ENCODE assay signal across 25 mouse cellular contexts in genomic region chr2:134465132-134465531, GRCm38 (mm10).
DNase-seq lines count a peak whose midpoint lies in the region; ATAC-seq and TF ChIP-seq lines count a peak whose summit lies in the region.
"Had no signal": no experiment of that assay in that cellular context is flagged by ENCODE, and none has a peak within 500 bp of the region (broad histone marks: within the 10 kb centered on the region; RNA-seq: fewer than 3 reads in every experiment).

No protein-coding gene starts in this region.

- no peak for TF ChIP-seq POLR2A in MEL (IDR thresholded peaks at IDR 0.05; ENCODE audit: control insufficient read depth in 1 of 2, insufficient read depth in 1 of 2, low read depth in 1 of 2, low read length in 2 of 2, poor library complexity in 1 of 2)

- TF ChIP-seq RAD21 in MEL (IDR thresholded peaks at IDR 0.05; ENCODE audit: low read depth, low read length): no peak

- no peak overlapping the region for H3K4me3 ChIP-seq in MEL (ENCODE audit: control insufficient read depth in 1 of 2, insufficient read depth in 1 of 2, low read depth in 2 of 2, low read length in 2 of 2)
- no peak overlapping the region for H3K4me3 ChIP-seq in liver, postnatal 0 days (ENCODE audit: low read depth, low read length)
- no peak overlapping the region for H3K4me3 ChIP-seq in stomach, postnatal 0 days (ENCODE audit: low read depth, low read length)
- no peak overlapping the region for H3K4me3 ChIP-seq in forebrain, embryonic 11.5 days (ENCODE audit: low read depth, low read length)
- H3K4me3 ChIP-seq: embryonic facial prominence, embryonic 12.5 days; erythroblast, embryonic 14.5 days; heart, embryonic 10.5 days; hindbrain, embryonic 10.5 days had no signal

- peak; percentile 80 to 81 for TF ChIP-seq EP300 in MEL (IDR thresholded peaks at IDR 0.05; ENCODE audit: low read depth in 1 of 2, low read length in 2 of 2)
- 0 out of 2 replicates have a peak, but pooled peaks have one; percentile 12 for TF ChIP-seq EP300 in liver, postnatal 0 days (IDR thresholded peaks at IDR 0.05; ENCODE audit: low read depth)
- TF ChIP-seq EP300 in stomach, postnatal 0 days (optimal IDR thresholded peaks at IDR 0.05): no peak

- 28% methylated on average over 2 of the region's 2 CpGs for WGBS in liver, postnatal 0 days (ENCODE audit: insufficient replicate concordance)
- WGBS in stomach, postnatal 0 days: 70% methylated on average over 2 of the region's 2 CpGs
- 82% methylated on average over 2 of the region's 2 CpGs for WGBS in forebrain, embryonic 11.5 days

- H3K27me3 ChIP-seq in MEL (ENCODE audit: control insufficient read depth in 1 of 2, insufficient read depth in 2 of 2, low read length in 2 of 2): no peaks in the 10 kb centered on the region
- H3K27me3 ChIP-seq in liver, postnatal 0 days (ENCODE audit: insufficient read depth, low read length): no peaks in the 10 kb centered on the region
- no peaks in the 10 kb centered on the region for H3K27me3 ChIP-seq in stomach, postnatal 0 days (ENCODE audit: control insufficient read depth, insufficient read depth, low read length)
- no peaks in the 10 kb centered on the region for H3K27me3 ChIP-seq in forebrain, embryonic 11.5 days (ENCODE audit: control insufficient read depth, insufficient read depth, low read length)
- H3K27me3 ChIP-seq: embryonic facial prominence, embryonic 12.5 days had no signal

- H3K36me3 ChIP-seq in MEL (ENCODE audit: control insufficient read depth in 1 of 2, insufficient read depth in 2 of 2, low read length in 2 of 2): peaks cover 0 to 15% of the 10 kb centered on the region in 2 experiments; a peak in 2 of 4 replicates
- H3K36me3 ChIP-seq in liver, postnatal 0 days (replicated peaks; ENCODE audit: insufficient read depth, low read length): no peaks in the 10 kb centered on the region
- H3K36me3 ChIP-seq in stomach, postnatal 0 days (ENCODE audit: control insufficient read depth, insufficient read depth, low read length): no peaks in the 10 kb centered on the region
- H3K36me3 ChIP-seq in forebrain, embryonic 11.5 days (ENCODE audit: control insufficient read depth, insufficient read depth, low read length): no peaks in the 10 kb centered on the region
- H3K36me3 ChIP-seq: embryonic facial prominence, embryonic 12.5 days; heart, embryonic 10.5 days; hindbrain, embryonic 10.5 days had no signal

- H3K4me1 ChIP-seq in MEL (ENCODE audit: control insufficient read depth in 1 of 2, insufficient read depth in 2 of 2, low read length in 2 of 2): peaks cover 8 to 9% of the 10 kb centered on the region in 2 experiments; a peak in 3 of 4 replicates
- no peaks in the 10 kb centered on the region for H3K4me1 ChIP-seq in liver, postnatal 0 days (ENCODE audit: insufficient read depth)
- H3K4me1 ChIP-seq in stomach, postnatal 0 days (replicated peaks; ENCODE audit: control insufficient read depth, insufficient read depth): no peaks in the 10 kb centered on the region
- no peaks in the 10 kb centered on the region for H3K4me1 ChIP-seq in forebrain, embryonic 11.5 days (replicated peaks; ENCODE audit: control insufficient read depth, insufficient read depth, low read length)
- H3K4me1 ChIP-seq: embryonic facial prominence, embryonic 12.5 days; heart, embryonic 10.5 days; hindbrain, embryonic 10.5 days had no signal

- H3K79me2 ChIP-seq in MEL (ENCODE audit: control insufficient read depth, insufficient read depth, low read length, poor library complexity): no peaks in the 10 kb centered on the region

- TF ChIP-seq CTCF in MEL (IDR thresholded peaks at IDR 0.05 in 2 of 3, conservative IDR thresholded peaks at IDR 0.05 in 1 of 3; ENCODE audit: control insufficient read depth in 1 of 3, insufficient read depth in 1 of 3, low read depth in 2 of 3, low read length in 3 of 3, poor library complexity in 1 of 3, severe bottlenecking in 1 of 3): no peak
- no peak for TF ChIP-seq CTCF in liver, postnatal 0 days (IDR thresholded peaks at IDR 0.05; ENCODE audit: low read depth)
- TF ChIP-seq CTCF in stomach, postnatal 0 days (IDR thresholded peaks at IDR 0.05; ENCODE audit: low read depth): no peak

- H3K27ac ChIP-seq in MEL (ENCODE audit: control insufficient read depth, low read depth, low read length): no peak overlapping the region
- no peak overlapping the region for H3K27ac ChIP-seq in liver, postnatal 0 days (ENCODE audit: low read depth)
- H3K27ac ChIP-seq in stomach, postnatal 0 days (replicated peaks): no peak overlapping the region
- H3K27ac ChIP-seq in forebrain, embryonic 11.5 days (ENCODE audit: low read depth, low read length): no peak overlapping the region
- H3K27ac ChIP-seq: embryonic facial prominence, embryonic 12.5 days; heart, embryonic 10.5 days; hindbrain, embryonic 10.5 days; hindbrain, postnatal 0 days had no signal

- DNase-seq in MEL (ENCODE audit: low read depth, low spot score) (peak; percentile 62), liver (peak; percentile 30)
- no peak for DNase-seq in liver, postnatal 0 days
- DNase-seq in stomach, postnatal 0 days (ENCODE audit: low spot score): no peak
- DNase-seq in heart, adult 11 months: no peak
- no peak for DNase-seq in forebrain, embryonic 11.5 days (ENCODE audit: low spot score)
- DNase-seq in gastrocnemius, postnatal 10 days: no peak
- DNase-seq: adrenal gland, postnatal 36 days; cerebellum, adult 9-11 months; gastrocnemius, postnatal 25 days; kidney, adult 2 months; kidney, postnatal 14 days; left cerebral cortex, postnatal 4 days; lung, postnatal 14 days; retina, postnatal 1 day; right cerebral cortex, postnatal 4 days; thymus, postnatal 4 days had no signal

- 0 out of 2 replicates have a peak, but pooled peaks have one; percentile 45 for ATAC-seq in liver, postnatal 0 days
- ATAC-seq in stomach, postnatal 0 days (ENCODE audit: low FRiP score, low TSS enrichment): peak; percentile 87
- no peak for ATAC-seq in forebrain, embryonic 11.5 days (replicated peaks; ENCODE audit: low FRiP score)
- ATAC-seq: CD4-positive, CD25-positive, alpha-beta regulatory T cell, adult 4 months; forebrain, embryonic 14.5 days; hindbrain, postnatal 0 days; midbrain, embryonic 16.5 days had no signal

- H3K4me2 ChIP-seq in liver, postnatal 0 days (ENCODE audit: low read depth, low read length): no peak overlapping the region
- no peak overlapping the region for H3K4me2 ChIP-seq in stomach, postnatal 0 days (replicated peaks; ENCODE audit: low read depth)
- no peak overlapping the region for H3K4me2 ChIP-seq in forebrain, embryonic 11.5 days (ENCODE audit: low read depth, low read length, severe bottlenecking)
- H3K4me2 ChIP-seq: embryonic facial prominence, embryonic 12.5 days had no signal

- no peaks in the 10 kb centered on the region for H3K9me3 ChIP-seq in MEL (replicated peaks; ENCODE audit: insufficient read depth, low read length)
- no peaks in the 10 kb centered on the region for H3K9me3 ChIP-seq in liver, postnatal 0 days (ENCODE audit: low read length)
- no peaks in the 10 kb centered on the region for H3K9me3 ChIP-seq in stomach, postnatal 0 days (ENCODE audit: control insufficient read depth, low read length)
- no peaks in the 10 kb centered on the region for H3K9me3 ChIP-seq in forebrain, embryonic 11.5 days (ENCODE audit: control insufficient read depth, low read length)
- H3K9me3 ChIP-seq: embryonic facial prominence, embryonic 12.5 days; heart, embryonic 10.5 days; hindbrain, embryonic 10.5 days had no signal

- no peak overlapping the region for H3K9ac ChIP-seq in MEL (ENCODE audit: control insufficient read depth, low read depth, low read length, poor library complexity, severe bottlenecking)
- H3K9ac ChIP-seq in liver, postnatal 0 days (replicated peaks): no peak overlapping the region
- no peak overlapping the region for H3K9ac ChIP-seq in stomach, postnatal 0 days (ENCODE audit: low read length)
- H3K9ac ChIP-seq in forebrain, embryonic 11.5 days (ENCODE audit: low read length): no peak overlapping the region
- H3K9ac ChIP-seq: embryonic facial prominence, embryonic 12.5 days had no signal

TF ChIP-seq in MEL, 35 proteins besides CTCF, POLR2A, EP300 and RAD21:
- TF ChIP-seq MYC (IDR thresholded peaks at IDR 0.05; ENCODE audit: low read depth, low read length): no peak
- TF ChIP-seq SIN3A (IDR thresholded peaks at IDR 0.05; ENCODE audit: low read length): peak; percentile 36; the same call in 1 of the 2 replicates
- TF ChIP-seq USF1 (IDR thresholded peaks at IDR 0.05; ENCODE audit: low read depth, low read length): peak; percentile 85
- no peak for TF ChIP-seq MAZ (IDR thresholded peaks at IDR 0.05; ENCODE audit: low read depth, low read length)
- TF ChIP-seq ZMIZ1 (IDR thresholded peaks at IDR 0.05; ENCODE audit: low read depth, low read length): no peak
- TF ChIP-seq TCF12 (IDR thresholded peaks at IDR 0.05; ENCODE audit: low read depth, low read length): peak; percentile 78; the same call in 1 of the 2 replicates
- 0 out of 4 replicates have a peak, but pooled peaks of 1 of the 2 experiments have one; percentile 37 for TF ChIP-seq USF2 (IDR thresholded peaks at IDR 0.05; ENCODE audit: borderline replicate concordance in 1 of 2, insufficient read depth in 1 of 2, low read depth in 1 of 2, low read length in 2 of 2)
- peak; percentile 82 for TF ChIP-seq GATA1 (IDR thresholded peaks at IDR 0.05; ENCODE audit: low read depth, low read length)
- TF ChIP-seq MXI1 (IDR thresholded peaks at IDR 0.05; ENCODE audit: low read depth, low read length): peak; percentile 55; the same call in 1 of the 2 replicates
- peak; percentile 33; the same call in 1 of the 2 replicates for TF ChIP-seq BHLHE40 (IDR thresholded peaks at IDR 0.05; ENCODE audit: borderline replicate concordance, low read depth, low read length)
- TF ChIP-seq MAX (IDR thresholded peaks at IDR 0.05; ENCODE audit: low read length): peak; percentile 17; the same call in 1 of the 2 replicates
- no peak for TF ChIP-seq JUND (IDR thresholded peaks at IDR 0.05; ENCODE audit: low read depth, low read length)
- TF ChIP-seq TBP (IDR thresholded peaks at IDR 0.05; ENCODE audit: low read depth, low read length): no peak
- no peak; the same call in 1 of the 2 replicates for TF ChIP-seq KAT2A (conservative IDR thresholded peaks at IDR 0.05; ENCODE audit: low read depth, low read length)
- TF ChIP-seq ETS1 (IDR thresholded peaks at IDR 0.05; ENCODE audit: low read depth, low read length): peak; percentile 95
- TF ChIP-seq RCOR1 (IDR thresholded peaks at IDR 0.05; ENCODE audit: low read depth, low read length): peak; percentile 60; the same call in 1 of the 2 replicates
- TF ChIP-seq MAFK (IDR thresholded peaks at IDR 0.05; ENCODE audit: borderline replicate concordance, low read depth, low read length): peak; percentile 44; the same call in 1 of the 2 replicates

Comparison
In these comparisons a context has a peak if more than half of its experiments do, and no peak if none do; other contexts are left out.
1. DNase-seq: peak in MEL (single experiment) and liver (single experiment); none in liver, postnatal 0 days (single experiment), stomach, postnatal 0 days (single experiment), heart, adult 11 months (single experiment), forebrain, embryonic 11.5 days (single experiment) and gastrocnemius, postnatal 10 days (single experiment).